Mouse (Mus musculus) forebrain, embryonic 10.5 days (tissue): ENCODE data around the gene Zfp74. TPM values are rescaled to one million over a fixed set of nuclear protein-coding genes. Genes with fewer than 3 reads are reported as not detected.

Experiments used
- DNase-seq: peaks from one replicate; pipeline ENCODE4 v3.0.0-alpha.2; 2017; ENCODE audit warnings: low spot score; ENCODE audit errors: extremely low spot score
- H3K27ac ChIP-seq: fragments of 300-500 bp; sonication (generic); 2 replicates; pipeline ENCODE4 v1.5.1; 2016; ENCODE audit warnings: mild to moderate bottlenecking
- H3K27me3 ChIP-seq: fragments of 300-500 bp; sonication (generic); 2 replicates; pipeline ENCODE4 v1.6.1; 2016; ENCODE audit warnings: mild to moderate bottlenecking; ENCODE audit not compliant: poor library complexity, severe bottlenecking
- H3K36me3 ChIP-seq: fragments of 300-500 bp; sonication (generic); replicated peaks from 2 replicates; pipeline ENCODE4 v1.6.1; 2016; ENCODE audit warnings: mild to moderate bottlenecking, moderate library complexity
- H3K4me1 ChIP-seq: fragments of 300-500 bp; sonication (generic); 2 replicates; pipeline ENCODE4 v1.6.1; 2016
- H3K4me3 ChIP-seq: fragments of 300-500 bp; sonication (generic); 2 replicates; pipeline ENCODE4 v1.5.1; 2016; ENCODE audit warnings: mild to moderate bottlenecking, moderate library complexity
- H3K9me3 ChIP-seq: fragments of 300-500 bp; sonication (generic); 2 replicates; pipeline ENCODE4 v1.6.1; 2016; ENCODE audit warnings: mild to moderate bottlenecking, moderate library complexity
- WGBS: fragments of 180-500 bp; shearing (Covaris S2); methylation state at CpG from one replicate; pipeline ENCODE4 v1.1.7; 2016; 5-methylcytosine and 5-hydroxymethylcytosine counted together
- polyA plus RNA-seq: library from polyadenylated mRNA; unstranded; fragments of >200 nt; fragmentation: Nextera tagmentation; extraction: Ambion mirVana; gene quantifications from 2 replicates; pipeline ENCODE4 v1.2.1, GENCODE M21; 2016

The Zfp74 gene
- 13.5 and 13.8 TPM in 2 replicates for polyA plus RNA-seq

DNA sequence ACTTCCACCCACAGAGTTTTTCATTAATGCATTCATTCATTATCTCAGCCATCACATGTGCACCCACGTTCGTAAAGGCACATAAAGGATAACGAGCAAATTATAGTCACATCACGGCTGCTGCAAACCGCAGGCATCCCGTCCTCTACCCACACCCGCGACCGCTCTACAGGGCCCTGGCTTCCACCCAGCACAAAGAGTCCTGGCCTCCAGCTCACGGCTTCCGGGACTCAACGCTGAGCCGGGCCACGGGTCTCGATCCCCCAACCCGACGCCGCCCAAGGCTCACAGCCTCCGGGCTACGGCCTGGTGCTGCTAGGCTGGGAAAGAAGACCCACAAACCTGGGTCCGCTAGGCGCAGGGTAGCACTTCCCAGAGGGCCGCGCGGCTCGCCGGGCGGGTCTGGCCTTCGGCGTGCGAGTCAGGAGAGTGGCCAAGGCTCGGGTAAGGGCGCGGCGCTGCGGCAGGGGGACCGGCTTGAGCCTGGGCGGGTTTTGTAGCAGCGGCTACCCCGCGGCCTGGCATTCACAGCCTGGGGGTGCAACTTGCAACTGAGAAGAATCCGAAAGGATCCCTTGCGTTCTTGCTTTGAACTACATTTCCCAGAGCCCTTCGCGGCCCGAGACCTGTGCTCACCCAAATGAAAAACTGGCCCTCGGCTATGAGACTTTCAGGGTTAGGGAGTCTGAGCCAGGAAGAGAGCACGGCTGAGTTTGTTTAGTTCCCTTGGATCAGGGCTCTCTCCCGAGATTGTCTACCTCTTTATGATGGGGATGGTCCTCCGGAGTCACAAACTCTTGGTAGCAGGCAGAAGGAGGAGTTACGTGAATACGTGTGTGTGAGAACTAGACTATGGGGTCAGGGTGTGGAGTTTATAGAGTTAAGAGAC is at the start of gene Zfp74:
Zfp74 (minus strand) TSS at position 577 of the 889 bp plus-strand sequence.
- H3K9me3 ChIP-seq, result no peaks in the 10 kb centered on the region
- H3K27me3 ChIP-seq, result no peaks in the 10 kb centered on the region
- H3K36me3 ChIP-seq, result peaks cover 28% of the 10 kb centered on the region
- DNase-seq, result peak; percentile 85
- WGBS, result 1% methylated on average over 52 of the region's 52 CpGs
- peak within 1 kb of the TSS; percentile 69 for H3K4me3 ChIP-seq
- H3K27ac ChIP-seq, result peak within 1 kb of the TSS; percentile 95
- peaks cover 16% of the 10 kb centered on the region for H3K4me1 ChIP-seq

DNA sequence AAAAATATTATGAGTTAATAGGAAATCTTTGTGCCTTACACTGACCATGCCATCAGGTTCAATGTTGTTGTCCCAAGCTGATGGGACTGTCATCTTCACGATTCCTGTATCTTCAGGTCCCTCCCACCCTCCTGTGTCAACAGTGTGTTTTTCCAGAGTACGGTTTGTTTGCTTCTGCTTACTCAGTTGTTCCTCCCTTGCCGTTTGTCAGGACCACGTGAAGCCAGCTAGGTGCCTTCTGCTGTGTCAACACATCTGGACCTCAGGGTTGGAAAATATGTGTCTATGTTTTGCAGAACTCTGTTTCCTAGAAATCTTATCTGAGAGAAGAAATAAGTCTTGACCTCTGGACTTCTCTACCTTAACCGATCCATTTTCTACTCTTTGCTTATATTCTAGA is 46.7 kb upstream of the Zfp74 start:
- H3K36me3 ChIP-seq, result peaks cover 95% of the 10 kb centered on the region
- 95% methylated on average over 5 of the region's 5 CpGs for WGBS
- no peak overlapping the region for H3K4me3 ChIP-seq
- H3K27me3 ChIP-seq, result no peaks in the 10 kb centered on the region
- H3K27ac ChIP-seq, result no peak overlapping the region
- DNase-seq, result no peak
- H3K4me1 ChIP-seq, result no peaks in the 10 kb centered on the region
- no peaks in the 10 kb centered on the region for H3K9me3 ChIP-seq

DNA sequence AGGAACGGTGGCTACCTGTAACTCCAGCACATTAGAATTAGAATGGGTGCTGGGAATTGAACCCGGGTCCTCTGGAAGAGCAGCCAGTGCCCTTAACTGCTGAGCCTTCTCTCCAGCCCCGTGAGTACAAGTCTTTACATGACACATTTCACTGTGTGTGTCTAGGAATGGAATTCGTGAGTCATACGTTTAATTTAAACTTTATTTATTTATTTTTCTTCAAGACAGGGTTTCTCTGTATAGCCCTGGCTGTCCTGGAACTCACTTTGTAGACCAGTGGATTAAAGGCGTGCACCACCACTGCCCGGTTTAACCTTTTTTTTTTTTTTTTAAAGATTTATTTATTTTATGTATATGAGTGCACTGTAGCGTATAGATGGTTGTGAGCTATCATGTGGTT is 41.2 kb upstream of the Zfp74 start:
- Histone ChIP-seq H3K4me1 (no peaks in the 10 kb centered on the region), H3K27me3 (no peaks in the 10 kb centered on the region), H3K4me3 (no peak overlapping the region), H3K36me3 (peaks cover 99% of the 10 kb centered on the region), H3K9me3 (peaks cover 3% of the 10 kb centered on the region; the same call in 1 of the 2 replicates), H3K27ac (no peak overlapping the region)
- no peak for DNase-seq
- WGBS, result 97% methylated on average over 8 of the region's 8 CpGs

DNA sequence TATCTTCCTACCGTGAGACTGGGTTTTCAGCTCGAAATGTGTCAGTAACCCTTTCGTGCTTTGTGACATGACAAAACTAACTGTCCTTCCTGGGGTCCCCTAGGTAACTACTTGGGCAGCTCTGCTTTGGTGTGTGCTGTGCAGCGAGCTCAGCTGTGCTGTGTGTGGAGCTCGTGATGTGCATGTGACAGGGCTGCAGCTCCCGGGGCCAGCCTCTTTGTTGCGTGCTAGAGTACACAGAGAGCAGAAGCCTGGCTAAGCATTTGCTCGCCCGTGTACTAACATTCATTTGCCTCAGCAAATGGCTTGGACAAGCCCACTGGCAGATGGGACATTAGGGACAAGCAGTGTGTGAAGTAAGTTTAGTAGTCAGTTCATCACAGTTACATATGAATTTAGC is 39.5 kb upstream of the Zfp74 start:
- H3K27me3 ChIP-seq, result no peaks in the 10 kb centered on the region
- H3K4me1 ChIP-seq, result no peaks in the 10 kb centered on the region
- H3K27ac ChIP-seq, result no peak overlapping the region
- WGBS, result 97% methylated on average over 9 of the region's 9 CpGs
- peaks cover 3% of the 10 kb centered on the region; the same call in 1 of the 2 replicates for H3K9me3 ChIP-seq
- no peak for DNase-seq
- no peak overlapping the region for H3K4me3 ChIP-seq
- H3K36me3 ChIP-seq, result peaks cover 95% of the 10 kb centered on the region

- Histone ChIP-seq H3K9me3 (peaks cover 3% of the 10 kb centered on the region; the same call in 1 of the 2 replicates), H3K4me1 (no peaks in the 10 kb centered on the region), H3K4me3 (no peak overlapping the region), H3K27me3 (no peaks in the 10 kb centered on the region), H3K36me3 (peaks cover 95% of the 10 kb centered on the region), H3K27ac (no peak overlapping the region)
- 95% methylated on average over 8 of the region's 8 CpGs for WGBS
- DNase-seq, result no peak
Measured at GRCm38 (mm10) chr7:29992698-29993097, 38.8 kb upstream of the Zfp74 start.

- no peaks in the 10 kb centered on the region for H3K27me3 ChIP-seq
- peaks cover 3% of the 10 kb centered on the region; the same call in 1 of the 2 replicates for H3K9me3 ChIP-seq
- H3K4me3 ChIP-seq, result no peak overlapping the region
- peaks cover 82% of the 10 kb centered on the region for H3K36me3 ChIP-seq
- 93% methylated on average over 11 of the region's 11 CpGs for WGBS
- H3K27ac ChIP-seq, result no peak overlapping the region
- H3K4me1 ChIP-seq, result peaks cover 12% of the 10 kb centered on the region
- DNase-seq, result no peak
Measured at GRCm38 (mm10) chr7:29989031-29989430, 35.1 kb upstream of the Zfp74 start.

DNA sequence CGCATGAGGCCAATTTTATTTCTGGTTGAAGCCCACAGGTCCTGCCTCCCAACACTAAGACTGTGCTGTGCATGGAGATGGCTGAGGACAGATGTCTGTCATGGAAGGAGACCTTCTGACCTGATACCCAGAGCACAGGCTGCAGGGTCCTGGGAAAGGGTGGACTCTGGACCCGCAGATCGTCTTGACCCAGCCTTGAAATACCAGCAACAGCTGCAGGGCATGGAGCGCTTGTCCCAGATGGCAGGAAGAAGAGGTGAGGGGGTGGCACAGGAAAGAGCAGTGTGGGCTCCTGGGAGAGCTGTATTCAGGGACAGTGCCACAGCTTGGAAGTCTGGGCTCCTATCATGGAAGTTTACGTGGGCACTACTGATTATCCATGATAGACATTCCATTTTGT is 33.7 kb upstream of the Zfp74 start:
- Histone ChIP-seq H3K27me3 (no peaks in the 10 kb centered on the region), H3K4me3 (no peak overlapping the region), H3K4me1 (peaks cover 20% of the 10 kb centered on the region), H3K9me3 (no peaks in the 10 kb centered on the region), H3K27ac (no peak overlapping the region), H3K36me3 (peaks cover 68% of the 10 kb centered on the region)
- no peak for DNase-seq
- whole genome bisulfite sequencing, result 94% methylated on average over 5 of the region's 5 CpGs

DNA sequence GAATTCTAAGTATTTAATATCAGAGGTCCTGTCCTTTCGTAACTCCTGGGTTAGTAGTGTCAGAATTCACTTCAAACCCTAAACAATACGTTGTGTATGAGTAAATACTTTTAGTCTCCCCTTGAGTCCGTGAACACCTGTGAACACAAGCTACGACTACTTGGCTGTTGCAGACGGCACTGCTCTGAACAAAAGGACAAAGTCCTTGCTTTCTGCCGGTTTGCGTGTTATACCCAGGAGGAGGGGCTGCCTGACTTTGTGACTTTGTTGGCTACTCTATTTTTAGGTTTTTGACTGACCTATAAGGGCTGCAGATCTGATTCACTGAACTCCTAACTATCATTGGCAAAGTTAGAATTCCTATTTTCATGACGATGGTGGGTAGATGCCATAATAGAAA is 32.2 kb upstream of the Zfp74 start:
- Histone ChIP-seq H3K27me3 (no peaks in the 10 kb centered on the region), H3K27ac (no peak overlapping the region), H3K4me1 (peaks cover 34% of the 10 kb centered on the region), H3K36me3 (peaks cover 54% of the 10 kb centered on the region), H3K9me3 (no peaks in the 10 kb centered on the region), H3K4me3 (no peak overlapping the region)
- WGBS, result 94% methylated on average over 8 of the region's 8 CpGs
- no peak for DNase-seq

DNA sequence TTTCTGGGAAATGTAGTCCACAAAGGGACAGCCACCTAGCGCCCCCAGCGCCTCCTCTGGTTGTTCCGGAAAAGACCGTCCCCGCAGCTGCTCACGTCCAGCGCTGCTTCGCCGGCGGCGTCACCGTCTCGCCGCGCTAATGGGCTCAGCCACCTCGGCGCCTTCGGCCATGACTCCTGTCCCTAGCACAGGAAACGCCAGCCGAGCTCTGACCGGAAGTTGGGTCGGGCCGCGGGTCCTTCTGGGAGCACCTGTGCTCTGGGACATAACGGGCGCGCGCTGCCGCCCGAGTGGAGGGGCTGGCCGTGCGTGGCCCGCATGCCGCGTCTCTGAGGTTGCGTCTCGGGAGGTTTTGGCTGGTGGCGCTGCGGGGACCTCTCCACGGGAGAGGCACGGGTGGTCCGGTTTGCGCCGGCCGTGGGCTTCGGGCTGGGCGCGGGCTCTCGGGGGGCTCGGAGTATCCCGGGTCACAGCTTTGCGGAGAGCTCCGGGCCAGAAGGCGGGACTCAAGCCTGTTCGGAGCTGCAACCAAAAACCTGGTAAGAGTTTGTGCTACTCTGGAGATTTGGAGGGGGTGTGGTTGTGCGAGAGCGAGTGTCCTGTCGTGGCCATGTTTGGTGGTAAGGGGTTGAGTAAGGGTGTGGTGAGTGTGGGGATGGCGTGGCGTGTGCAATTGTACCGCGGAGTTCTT is 29.9 kb upstream of the Zfp74 start, which contains the start of gene Zfp568:
Zfp568 (plus strand) TSS at position 266 of the 691 bp plus-strand sequence.
- Histone ChIP-seq H3K36me3 (peaks cover 33% of the 10 kb centered on the region), H3K27ac (peak within 1 kb of the TSS; percentile 97), H3K9me3 (peaks cover 9% of the 10 kb centered on the region), H3K4me3 (peak within 1 kb of the TSS; percentile 87), H3K4me1 (peaks cover 34% of the 10 kb centered on the region), H3K27me3 (no peaks in the 10 kb centered on the region)
- DNase-seq, result peak; percentile 96
- under 1% methylated on average over 62 of the region's 62 CpGs for WGBS

- Histone ChIP-seq H3K4me3 (peak overlapping the region; percentile 87), H3K27ac (peak overlapping the region; percentile 97), H3K27me3 (no peaks in the 10 kb centered on the region), H3K36me3 (peaks cover 30% of the 10 kb centered on the region), H3K9me3 (peaks cover 10% of the 10 kb centered on the region), H3K4me1 (peaks cover 34% of the 10 kb centered on the region)
- WGBS, result 2% methylated on average over 8 of the region's 8 CpGs
- DNase-seq, result no peak
Measured at GRCm38 (mm10) chr7:29983340-29983689, 29.4 kb upstream of the Zfp74 start.

- WGBS, result 23% methylated on average over 6 of the region's 6 CpGs
- no peaks in the 10 kb centered on the region for H3K27me3 ChIP-seq
- H3K4me1 ChIP-seq, result peaks cover 34% of the 10 kb centered on the region
- peaks cover 26% of the 10 kb centered on the region for H3K36me3 ChIP-seq
- H3K9me3 ChIP-seq, result peaks cover 10% of the 10 kb centered on the region
- peak overlapping the region; percentile 97 for H3K27ac ChIP-seq
- H3K4me3 ChIP-seq, result peak overlapping the region; percentile 87
- peak; percentile 16 for DNase-seq
Measured at GRCm38 (mm10) chr7:29982931-29983330, 29.0 kb upstream of the Zfp74 start.

DNA sequence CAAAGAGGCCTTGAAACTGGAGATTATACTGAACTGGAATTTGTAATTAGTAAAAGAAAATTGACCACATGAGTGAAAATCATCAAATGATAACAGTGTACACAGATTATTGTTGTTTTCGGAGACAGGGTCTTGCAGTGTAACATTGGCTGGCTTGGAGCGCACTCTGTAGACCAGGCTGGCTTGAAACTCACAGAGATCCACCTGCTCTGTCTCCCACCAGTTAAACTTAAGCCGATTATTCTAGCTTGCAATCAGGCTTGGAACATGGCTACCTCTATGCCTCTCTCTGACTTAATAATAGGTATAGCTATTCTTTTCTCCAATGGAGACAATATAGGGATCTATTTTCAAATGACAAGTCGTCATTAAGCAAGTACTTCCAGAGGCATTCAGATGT is 28.5 kb upstream of the Zfp74 start:
- Histone ChIP-seq H3K9me3 (peaks cover 10% of the 10 kb centered on the region), H3K4me1 (peaks cover 34% of the 10 kb centered on the region), H3K36me3 (peaks cover 20% of the 10 kb centered on the region), H3K27me3 (no peaks in the 10 kb centered on the region), H3K27ac (peak overlapping the region; percentile 97; the same call in 1 of the 2 replicates), H3K4me3 (peak overlapping the region; percentile 87)
- 73% methylated on average over 4 of the region's 4 CpGs for WGBS
- no peak for DNase-seq

GRCm38 (mm10) chr7:29981860-29982259 is 28.0 kb upstream of the Zfp74 start:
- Histone ChIP-seq H3K27ac (no peak overlapping the region), H3K27me3 (no peaks in the 10 kb centered on the region), H3K4me3 (no peak overlapping the region), H3K36me3 (peaks cover 15% of the 10 kb centered on the region), H3K4me1 (peaks cover 34% of the 10 kb centered on the region), H3K9me3 (peaks cover 10% of the 10 kb centered on the region)
- WGBS, result 86% methylated on average over 3 of the region's 3 CpGs
- no peak for DNase-seq
